Mouse (Mus musculus) myocyte (in vitro differentiated cells): ENCODE results near the gene Gm20388.

ENCODE experiments used
- E2F4 ChIP-seq: IDR thresholded peaks from one replicate; pipeline ENCODE4 v1.6.1; 2011; ENCODE audit warnings: mild to moderate bottlenecking, control low read depth, moderate library complexity; ENCODE audit not compliant: insufficient read depth
- MAX ChIP-seq: IDR thresholded peaks from one replicate; pipeline ENCODE4 v1.6.1; 2011; ENCODE audit warnings: low read depth, mild to moderate bottlenecking, control low read depth
- POLR2A ChIP-seq: IDR thresholded peaks from one replicate; pipeline ENCODE4 v1.6.1; 2011; ENCODE audit warnings: low read depth, mild to moderate bottlenecking, control low read depth, moderate library complexity; ENCODE audit not compliant: insufficient read length
- POLR2AphosphoS2 ChIP-seq: IDR thresholded peaks from one replicate; pipeline ENCODE4 v1.6.1; 2011; ENCODE audit warnings: low read depth, control low read depth; ENCODE audit not compliant: insufficient read length
- REST ChIP-seq: IDR thresholded peaks from one replicate; pipeline ENCODE4 v1.6.1; 2011; ENCODE audit warnings: mild to moderate bottlenecking, control low read depth, moderate library complexity; ENCODE audit not compliant: insufficient read depth, insufficient read length
- USF1 ChIP-seq: IDR thresholded peaks from one replicate; pipeline ENCODE4 v1.6.1; 2011; ENCODE audit warnings: low read depth, mild to moderate bottlenecking, control low read depth, moderate library complexity

- no peak for TF ChIP-seq E2F4
- TF ChIP-seq POLR2A: no peak
- TF ChIP-seq USF1: no peak
- no peak for TF ChIP-seq POLR2AphosphoS2
- no peak for TF ChIP-seq REST
- no peak for TF ChIP-seq MAX
These were observed 3543.3 kb downstream of the Gm20388 start for GRCm38 (mm10) chr8:123453951-123454350.
